Mouse (Mus musculus): ENCODE data around the gene Hpn. TPM values are rescaled to one million over a fixed set of nuclear protein-coding genes. Genes with fewer than 3 reads are reported as not detected.

The Hpn gene
- polyA plus RNA-seq, 1 experiment: 59.6 TPM

DNA sequence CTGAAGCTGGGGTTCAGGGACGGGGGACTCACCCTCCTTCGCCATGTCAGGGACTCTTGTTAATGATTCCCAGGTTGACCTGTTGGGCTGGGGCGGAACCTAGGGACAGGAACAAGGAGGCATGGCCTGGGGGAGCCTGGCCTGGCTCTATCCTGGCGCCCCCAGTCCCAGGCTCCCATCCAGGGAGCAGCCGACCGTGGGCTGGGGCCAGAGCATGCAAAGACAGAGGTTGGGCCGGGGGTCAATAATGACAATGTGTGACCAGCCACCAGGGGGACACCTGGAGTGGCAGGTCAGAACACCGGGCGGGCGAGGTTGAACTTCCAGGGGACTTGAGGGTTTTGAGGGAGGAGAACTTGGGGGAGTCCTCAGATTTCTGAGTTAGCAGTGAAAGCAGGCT lies 444 bp downstream of the Hpn start:
- no peak overlapping the region for H3K27ac ChIP-seq (ENCODE audit: control insufficient read depth, insufficient read depth, low read depth, low read length, poor library complexity)
- 82% methylated on average over 10 of the region's 10 CpGs for whole genome bisulfite sequencing
- no peak overlapping the region for H3K4me3 ChIP-seq (replicated peaks; ENCODE audit: control insufficient read depth, low read depth, low read length)
- H3K4me1 ChIP-seq (ENCODE audit: control insufficient read depth, insufficient read depth, low read length): peaks cover 2% of the 10 kb centered on the region; the same call in 1 of the 2 replicates
- TF ChIP-seq CTCF (IDR thresholded peaks at IDR 0.05; ENCODE audit: control insufficient read depth, insufficient read depth, low read length): no peak
- no peak for TF ChIP-seq POLR2A (IDR thresholded peaks at IDR 0.05; ENCODE audit: borderline replicate concordance, control insufficient read depth, low read depth, low read length)

GRCm38 (mm10) chr7:31113800-31114199 lies 1.3 kb downstream of the Hpn start:
- Histone ChIP-seq H3K4me3 (replicated peaks; ENCODE audit: control insufficient read depth, low read depth, low read length) (no peak overlapping the region), H3K27ac (ENCODE audit: control insufficient read depth, insufficient read depth, low read depth, low read length, poor library complexity) (no peak overlapping the region), H3K4me1 (ENCODE audit: control insufficient read depth, insufficient read depth, low read length) (peaks cover 2% of the 10 kb centered on the region; the same call in 1 of the 2 replicates)
- 77% methylated on average over 6 of the region's 6 CpGs for WGBS
- TF ChIP-seq CTCF (IDR thresholded peaks at IDR 0.05; ENCODE audit: control insufficient read depth, insufficient read depth, low read length) (no peak), POLR2A (IDR thresholded peaks at IDR 0.05; ENCODE audit: borderline replicate concordance, control insufficient read depth, low read depth, low read length) (no peak)

- no peak overlapping the region for H3K27ac ChIP-seq (ENCODE audit: control insufficient read depth, insufficient read depth, low read depth, low read length, poor library complexity)
- WGBS: 53% methylated on average over 4 of the region's 4 CpGs
- TF ChIP-seq CTCF (IDR thresholded peaks at IDR 0.05; ENCODE audit: control insufficient read depth, insufficient read depth, low read length) (no peak), POLR2A (IDR thresholded peaks at IDR 0.05; ENCODE audit: borderline replicate concordance, control insufficient read depth, low read depth, low read length) (no peak)
- peaks cover 2% of the 10 kb centered on the region; the same call in 1 of the 2 replicates for H3K4me1 ChIP-seq (ENCODE audit: control insufficient read depth, insufficient read depth, low read length)
- H3K4me3 ChIP-seq (replicated peaks; ENCODE audit: control insufficient read depth, low read depth, low read length): no peak overlapping the region
These were observed 3.1 kb downstream of the Hpn start for GRCm38 (mm10) chr7:31112036-31112435.

DNA sequence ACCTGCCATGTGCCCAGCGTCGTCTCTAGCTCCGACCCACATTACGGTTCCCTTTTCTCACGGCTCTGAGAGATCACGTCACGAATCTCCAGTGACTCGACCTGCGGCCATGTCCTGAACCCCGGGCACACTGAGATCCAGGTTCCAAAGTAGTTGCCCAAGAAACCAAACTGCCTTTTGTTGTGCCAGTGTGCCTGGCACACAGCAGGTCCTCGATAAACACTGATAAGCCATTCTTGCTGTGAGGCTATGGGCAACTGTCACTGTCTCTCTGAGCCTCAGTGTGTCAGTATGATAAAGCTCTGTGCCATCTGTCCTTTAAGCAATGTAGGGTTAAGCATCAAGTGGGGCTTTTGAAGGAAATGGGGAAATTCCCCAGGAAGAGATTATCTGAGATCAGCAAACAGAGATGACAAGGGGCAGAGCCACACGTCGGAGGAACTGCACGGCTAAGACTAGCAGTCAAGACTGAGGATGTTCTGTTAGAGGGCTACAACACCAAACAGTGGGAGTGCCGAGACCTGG lies 4.2 kb downstream of the Hpn start:
- H3K4me3 ChIP-seq (replicated peaks; ENCODE audit: control insufficient read depth, low read depth, low read length): peak overlapping the region; percentile 1
- peaks cover 2% of the 10 kb centered on the region; the same call in 1 of the 2 replicates for H3K4me1 ChIP-seq (ENCODE audit: control insufficient read depth, insufficient read depth, low read length)
- WGBS: 27% methylated on average over 15 of the region's 15 CpGs
- no peak for TF ChIP-seq CTCF (IDR thresholded peaks at IDR 0.05; ENCODE audit: control insufficient read depth, insufficient read depth, low read length)
- TF ChIP-seq POLR2A (IDR thresholded peaks at IDR 0.05; ENCODE audit: borderline replicate concordance, control insufficient read depth, low read depth, low read length): no peak
- 0 out of 2 replicates have a peak overlapping the region, but pooled peaks have one; percentile 8 for H3K27ac ChIP-seq (ENCODE audit: control insufficient read depth, insufficient read depth, low read depth, low read length, poor library complexity)

DNA sequence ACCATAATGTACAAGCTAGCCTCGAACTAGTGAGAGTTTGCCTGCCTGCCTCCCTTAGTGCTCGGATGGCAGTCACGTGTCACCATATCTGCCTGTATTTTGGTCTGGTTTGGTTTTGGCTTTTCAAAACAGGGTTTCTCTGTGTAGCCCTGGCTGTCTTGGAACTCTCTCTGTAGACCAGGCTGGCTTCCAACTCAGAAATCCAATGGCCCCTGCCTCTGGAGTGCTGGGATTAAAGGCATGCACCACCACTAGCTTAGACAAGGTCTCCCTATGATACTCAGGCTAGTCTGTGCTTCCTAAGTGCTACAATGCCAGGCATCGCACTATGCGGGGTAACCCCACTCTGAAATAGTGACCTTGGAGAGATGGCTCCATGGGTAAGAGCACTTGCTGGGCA lies 5.3 kb downstream of the Hpn start:
- no peak for TF ChIP-seq POLR2A (IDR thresholded peaks at IDR 0.05; ENCODE audit: borderline replicate concordance, control insufficient read depth, low read depth, low read length)
- no peak for TF ChIP-seq CTCF (IDR thresholded peaks at IDR 0.05; ENCODE audit: control insufficient read depth, insufficient read depth, low read length)
- peaks cover 2% of the 10 kb centered on the region; the same call in 1 of the 2 replicates for H3K4me1 ChIP-seq (ENCODE audit: control insufficient read depth, insufficient read depth, low read length)
- WGBS: 54% methylated on average over 5 of the region's 5 CpGs
- H3K27ac ChIP-seq (ENCODE audit: control insufficient read depth, insufficient read depth, low read depth, low read length, poor library complexity): peak overlapping the region; percentile 29; the same call in 1 of the 2 replicates
- H3K4me3 ChIP-seq (replicated peaks; ENCODE audit: control insufficient read depth, low read depth, low read length): no peak overlapping the region

- TF ChIP-seq POLR2A (IDR thresholded peaks at IDR 0.05; ENCODE audit: borderline replicate concordance, control insufficient read depth, low read depth, low read length) (no peak), CTCF (IDR thresholded peaks at IDR 0.05; ENCODE audit: control insufficient read depth, insufficient read depth, low read length) (no peak)
- H3K27ac ChIP-seq (ENCODE audit: control insufficient read depth, insufficient read depth, low read depth, low read length, poor library complexity): no peak overlapping the region
These were observed 6.0 kb downstream of the Hpn start for GRCm38 (mm10) chr7:31109091-31109490.

DNA sequence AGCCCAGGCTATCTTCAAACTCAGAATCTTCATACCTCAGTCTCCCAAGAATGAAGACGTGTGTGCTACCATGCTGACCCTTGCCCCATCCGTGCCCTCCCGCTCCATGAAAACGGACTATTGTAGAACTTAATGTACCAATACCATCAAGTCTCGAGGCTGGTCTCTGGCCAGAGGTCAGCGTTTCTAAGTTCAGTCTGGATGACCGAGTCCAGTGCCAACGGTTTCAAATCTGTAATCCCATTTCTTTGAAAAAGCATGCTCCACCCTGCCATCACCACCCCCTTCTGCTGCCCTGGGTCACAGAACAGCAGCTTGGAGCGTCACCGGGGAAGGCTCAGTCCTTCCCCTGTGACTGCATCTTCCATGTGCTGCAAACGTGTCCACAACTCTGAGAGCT lies 7.3 kb downstream of the Hpn start:
- H3K4me1 ChIP-seq (ENCODE audit: control insufficient read depth, insufficient read depth, low read length): peaks cover 2% of the 10 kb centered on the region; the same call in 1 of the 2 replicates
- 85% methylated on average over 11 of the region's 11 CpGs for WGBS
- H3K4me3 ChIP-seq (replicated peaks; ENCODE audit: control insufficient read depth, low read depth, low read length): no peak overlapping the region
- H3K27ac ChIP-seq (ENCODE audit: control insufficient read depth, insufficient read depth, low read depth, low read length, poor library complexity): no peak overlapping the region
- TF ChIP-seq CTCF (IDR thresholded peaks at IDR 0.05; ENCODE audit: control insufficient read depth, insufficient read depth, low read length) (no peak), POLR2A (IDR thresholded peaks at IDR 0.05; ENCODE audit: borderline replicate concordance, control insufficient read depth, low read depth, low read length) (no peak)

More at GRCm38 (mm10) chr7:31109091-31109490, 6.0 kb downstream of the Hpn start:
- peaks cover 2% of the 10 kb centered on the region; the same call in 1 of the 2 replicates for H3K4me1 ChIP-seq (ENCODE audit: control insufficient read depth, insufficient read depth, low read length)
- H3K4me3 ChIP-seq (replicated peaks; ENCODE audit: control insufficient read depth, low read depth, low read length): no peak overlapping the region
- 11% methylated on average over 7 of the region's 7 CpGs for WGBS

DNA sequence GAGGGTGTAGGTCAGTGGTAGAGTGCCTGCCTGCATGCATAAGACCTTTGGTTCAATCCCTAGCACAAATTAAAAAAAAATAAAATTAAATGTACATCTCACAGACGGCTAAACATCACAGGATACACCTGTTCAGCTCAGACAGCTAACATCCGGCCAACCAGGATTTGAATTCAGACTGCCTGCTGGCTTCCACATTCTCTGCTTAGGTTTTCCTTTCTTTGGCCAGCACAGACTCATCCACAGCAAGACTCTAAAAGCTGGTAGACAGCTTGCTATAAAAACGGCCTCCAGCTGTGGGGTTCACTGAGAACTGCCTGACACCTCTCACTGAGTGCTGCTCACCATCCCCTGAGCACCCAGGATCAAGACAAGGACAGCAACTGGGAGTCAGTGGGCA lies 8.9 kb downstream of the Hpn start:
- WGBS: 11% methylated on average over 3 of the region's 3 CpGs
- peaks cover under 1% of the 10 kb centered on the region; the same call in 1 of the 2 replicates for H3K4me1 ChIP-seq (ENCODE audit: control insufficient read depth, insufficient read depth, low read length)

More for the DNA sequence above, 8.9 kb downstream of the Hpn start:
- no peak for TF ChIP-seq POLR2A (IDR thresholded peaks at IDR 0.05; ENCODE audit: borderline replicate concordance, control insufficient read depth, low read depth, low read length)
- TF ChIP-seq CTCF (IDR thresholded peaks at IDR 0.05; ENCODE audit: control insufficient read depth, insufficient read depth, low read length): no peak
- no peak overlapping the region for H3K4me3 ChIP-seq (replicated peaks; ENCODE audit: control insufficient read depth, low read depth, low read length)
- H3K27ac ChIP-seq (ENCODE audit: control insufficient read depth, insufficient read depth, low read depth, low read length, poor library complexity): no peak overlapping the region
